Mouse (Mus musculus): ENCODE data around the gene Ckm. TPM values are rescaled to one million over a fixed set of nuclear protein-coding genes. Genes with fewer than 3 reads are reported as not detected.

Gene Ckm
- total and polyA plus RNA-seq, 3 experiments: 0.08 to 0.47 TPM; not detected in 1

GRCm38 (mm10) chr7:19462884-19463381 lies 58.4 kb downstream of the Ckm start, which contains the start of gene Exoc3l2:
Gene Exoc3l2 (plus strand): TSS chr7:19463331.
- no peak for DNase-seq (ENCODE audit: extremely low read depth)
- no peak within 1 kb of the TSS for H3K27ac ChIP-seq (ENCODE audit: insufficient read depth, low read depth)
- no peak for TF ChIP-seq GABPA (IDR thresholded peaks at IDR 0.05; ENCODE audit: insufficient replicate concordance, low read depth, low read length)
- no peak for TF ChIP-seq MAFK (IDR thresholded peaks at IDR 0.05; ENCODE audit: insufficient replicate concordance, low read length)
- TF ChIP-seq USF2 (conservative IDR thresholded peaks at IDR 0.05; ENCODE audit: low read depth, low read length): no peak
- TF ChIP-seq POLR2A (IDR thresholded peaks at IDR 0.05; ENCODE audit: low read depth, low read length): no peak
- TF ChIP-seq JUN (IDR thresholded peaks at IDR 0.05; ENCODE audit: insufficient read depth, low read depth, low read length): no peak
- no peak for TF ChIP-seq SMC3 (IDR thresholded peaks at IDR 0.05; ENCODE audit: low read depth, low read length)
- TF ChIP-seq PAX5 (IDR thresholded peaks at IDR 0.05; ENCODE audit: low read length): no peak
- no peak for TF ChIP-seq E2F4 (IDR thresholded peaks at IDR 0.05; ENCODE audit: insufficient replicate concordance, low read depth, low read length)
- TF ChIP-seq NRF1 (IDR thresholded peaks at IDR 0.05; ENCODE audit: low read depth, low read length): no peak
- TF ChIP-seq BHLHE40 (IDR thresholded peaks at IDR 0.05; ENCODE audit: low read depth, low read length): no peak
- TF ChIP-seq NELFE (IDR thresholded peaks at IDR 0.05; ENCODE audit: low read depth, low read length): no peak
- TF ChIP-seq ZKSCAN1 (IDR thresholded peaks at IDR 0.05; ENCODE audit: borderline replicate concordance, low read depth, low read length): no peak
- TF ChIP-seq ZNF384 (IDR thresholded peaks at IDR 0.05; ENCODE audit: low read depth, low read length): no peak
- TF ChIP-seq TBP (conservative IDR thresholded peaks at IDR 0.05; ENCODE audit: low read depth, low read length): no peak
- TF ChIP-seq EP300 (IDR thresholded peaks at IDR 0.05; ENCODE audit: low read length): no peak
- TF ChIP-seq RCOR1 (conservative IDR thresholded peaks at IDR 0.05; ENCODE audit: low read depth, low read length): no peak
- TF ChIP-seq CHD2 (IDR thresholded peaks at IDR 0.05; ENCODE audit: low read length): no peak
- TF ChIP-seq ELF1 (IDR thresholded peaks at IDR 0.05; ENCODE audit: low read depth, low read length): no peak
- no peak for TF ChIP-seq USF1 (IDR thresholded peaks at IDR 0.05; ENCODE audit: low read depth, low read length)
- H3K36me3 ChIP-seq (replicated peaks in 1 of 2; ENCODE audit: control insufficient read depth in 1 of 2, insufficient read depth in 1 of 2, low read length in 1 of 2): no peaks in the 10 kb centered on the region
- H3K4me3 ChIP-seq (replicated peaks in 1 of 3; ENCODE audit: low read depth in 2 of 3, low read length in 2 of 3, poor library complexity in 1 of 3): no peak within 1 kb of the TSS
- no peak within 1 kb of the TSS for H3K9ac ChIP-seq (ENCODE audit: insufficient read depth, low read depth)
- no peaks in the 10 kb centered on the region for H3K9me3 ChIP-seq (replicated peaks; ENCODE audit: low read length)
- H3K27me3 ChIP-seq (replicated peaks): peaks cover 47% of the 10 kb centered on the region
- H3K4me2 ChIP-seq (ENCODE audit: insufficient read depth, low read depth, poor library complexity, severe bottlenecking): no peak within 1 kb of the TSS
- in situ Hi-C loops (cut with MboI; ENCODE audit: low pct_ligation_motif_present, low pct_unique_long_range_greater_than_20kb, low sequenced_read_pairs) (no loop called here), dilution Hi-C loops (cut with MboI; ENCODE audit: extremely low pct_ligation_motif_present, extremely low pct_unique_long_range_greater_than_20kb, low sequenced_read_pairs) (no loop called here)
- H3K79me2 ChIP-seq (replicated peaks; ENCODE audit: control insufficient read depth, extremely low read depth, insufficient read depth, poor library complexity, severe bottlenecking): no peaks in the 10 kb centered on the region
- peaks cover 5 to 17% of the 10 kb centered on the region in 2 experiments for H3K4me1 ChIP-seq (ENCODE audit: control insufficient read depth in 1 of 2, insufficient read depth in 2 of 2)

GRCm38 (mm10) chr7:19464367-19465307 lies 60.1 kb downstream of the Ckm start:
- no peaks in the 10 kb centered on the region for H3K36me3 ChIP-seq (replicated peaks in 1 of 2; ENCODE audit: control insufficient read depth in 1 of 2, insufficient read depth in 1 of 2, low read length in 1 of 2)
- H3K4me1 ChIP-seq (ENCODE audit: control insufficient read depth in 1 of 2, insufficient read depth in 2 of 2): peaks cover 2 to 13% of the 10 kb centered on the region in 2 experiments
- H3K9me3 ChIP-seq (replicated peaks; ENCODE audit: low read length): peaks cover 8% of the 10 kb centered on the region
- H3K79me2 ChIP-seq (replicated peaks; ENCODE audit: control insufficient read depth, extremely low read depth, insufficient read depth, poor library complexity, severe bottlenecking): no peaks in the 10 kb centered on the region
- H3K4me2 ChIP-seq (ENCODE audit: insufficient read depth, low read depth, poor library complexity, severe bottlenecking): no peak overlapping the region
- no peak for DNase-seq (ENCODE audit: extremely low read depth)
- H3K27me3 ChIP-seq (replicated peaks): peaks cover 53% of the 10 kb centered on the region
- H3K4me3 ChIP-seq (replicated peaks in 1 of 3; ENCODE audit: low read depth in 2 of 3, low read length in 2 of 3, poor library complexity in 1 of 3): no peak overlapping the region
- dilution Hi-C loops (cut with MboI; ENCODE audit: extremely low pct_ligation_motif_present, extremely low pct_unique_long_range_greater_than_20kb, low sequenced_read_pairs): no loop called here
- in situ Hi-C loops (cut with MboI; ENCODE audit: low pct_ligation_motif_present, low pct_unique_long_range_greater_than_20kb, low sequenced_read_pairs): no loop called here
- TF ChIP-seq EP300 (IDR thresholded peaks at IDR 0.05; ENCODE audit: low read length) (no peak), ZC3H11A (IDR thresholded peaks at IDR 0.05; ENCODE audit: low read depth, low read length) (no peak), MAFK (IDR thresholded peaks at IDR 0.05; ENCODE audit: insufficient replicate concordance, low read length) (no peak), MEF2A (IDR thresholded peaks at IDR 0.05; ENCODE audit: borderline replicate concordance, low read depth, low read length) (no peak), E2F4 (IDR thresholded peaks at IDR 0.05; ENCODE audit: insufficient replicate concordance, low read depth, low read length) (no peak), CTCF (conservative IDR thresholded peaks at IDR 0.05 in 1 of 2, IDR thresholded peaks at IDR 0.05 in 1 of 2; ENCODE audit: low read depth in 2 of 2, low read length in 2 of 2) (no peak), ZNF384 (IDR thresholded peaks at IDR 0.05; ENCODE audit: low read depth, low read length) (no peak), JUN (IDR thresholded peaks at IDR 0.05; ENCODE audit: insufficient read depth, low read depth, low read length) (no peak), USF1 (IDR thresholded peaks at IDR 0.05; ENCODE audit: low read depth, low read length) (no peak), ZMIZ1 (IDR thresholded peaks at IDR 0.05; ENCODE audit: low read depth, low read length) (no peak), PAX5 (IDR thresholded peaks at IDR 0.05; ENCODE audit: low read length) (no peak), KAT2A (IDR thresholded peaks at IDR 0.05; ENCODE audit: insufficient replicate concordance, low read length) (no peak), ELF1 (IDR thresholded peaks at IDR 0.05; ENCODE audit: low read depth, low read length) (no peak), TBP (conservative IDR thresholded peaks at IDR 0.05; ENCODE audit: low read depth, low read length) (no peak), NRF1 (IDR thresholded peaks at IDR 0.05; ENCODE audit: low read depth, low read length) (no peak), ZKSCAN1 (IDR thresholded peaks at IDR 0.05; ENCODE audit: borderline replicate concordance, low read depth, low read length) (no peak), BHLHE40 (IDR thresholded peaks at IDR 0.05; ENCODE audit: low read depth, low read length) (no peak)
- H3K27ac ChIP-seq (ENCODE audit: insufficient read depth, low read depth): no peak overlapping the region
- H3K9ac ChIP-seq (ENCODE audit: insufficient read depth, low read depth): no peak overlapping the region
